Mouse (Mus musculus): ENCODE results near the gene Usp5. TPM values are rescaled to one million over a fixed set of nuclear protein-coding genes. Genes with fewer than 3 reads are reported as not detected.
A peak's percentile ranks its signal among the peaks of the same experiment; 100 is the strongest.

Gene Usp5
- polyA plus RNA-seq, 1 experiment from 2014 or later = 143 TPM

DNA sequence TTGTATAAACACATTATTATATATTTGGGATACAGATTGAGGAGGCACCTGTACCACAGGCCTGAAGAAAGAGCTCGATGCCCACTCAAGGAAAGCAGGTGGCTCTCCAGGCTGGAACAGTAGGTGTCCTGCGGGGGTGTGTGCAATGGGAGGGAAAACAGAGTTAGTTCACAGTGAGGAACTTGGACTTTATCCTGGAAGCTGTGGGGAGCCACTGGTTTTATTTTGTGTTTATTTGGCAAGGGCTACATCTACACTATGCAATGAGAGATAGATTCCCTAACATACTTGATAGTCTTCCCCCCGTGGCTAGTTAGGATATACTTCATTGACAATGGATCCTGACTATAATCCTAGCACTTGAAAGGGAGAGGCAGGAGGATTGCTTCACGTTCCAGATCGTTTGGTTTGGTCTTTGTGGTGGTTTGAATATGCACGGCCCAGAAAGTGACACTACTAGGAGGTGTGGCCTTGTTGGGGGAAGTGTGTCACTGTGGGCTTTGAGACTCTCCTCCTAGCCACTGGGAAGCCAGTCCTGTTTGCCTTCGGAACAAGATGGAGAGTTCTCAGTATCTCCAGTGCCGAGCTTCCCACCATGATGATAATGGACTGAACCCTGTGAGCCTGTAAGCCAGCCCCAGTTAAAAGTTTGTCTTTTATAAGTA is 42.4 kb downstream of the Usp5 start:
- H3K9ac ChIP-seq (ENCODE audit: low read length) = no peak overlapping the region
- H3K4me1 ChIP-seq (ENCODE audit: control insufficient read depth, insufficient read depth, low read length) = no peaks in the 10 kb centered on the region
- no peak overlapping the region for H3K4me2 ChIP-seq
- no peaks in the 10 kb centered on the region for H3K9me3 ChIP-seq (ENCODE audit: control insufficient read depth, low read length)
- no peaks in the 10 kb centered on the region for H3K27me3 ChIP-seq (ENCODE audit: control insufficient read depth, insufficient read depth, low read length)
- 58% methylated on average over 8 of the region's 8 CpGs for WGBS
- H3K36me3 ChIP-seq (ENCODE audit: control insufficient read depth, insufficient read depth, low read length) = no peaks in the 10 kb centered on the region
- no peak for DNase-seq (ENCODE audit: low spot score, missing footprints)
- no peak for ATAC-seq (ENCODE audit: low FRiP score)
- no peak overlapping the region for H3K4me3 ChIP-seq (ENCODE audit: low read depth, low read length)
- H3K27ac ChIP-seq (ENCODE audit: low read depth, low read length) = no peak overlapping the region

DNA sequence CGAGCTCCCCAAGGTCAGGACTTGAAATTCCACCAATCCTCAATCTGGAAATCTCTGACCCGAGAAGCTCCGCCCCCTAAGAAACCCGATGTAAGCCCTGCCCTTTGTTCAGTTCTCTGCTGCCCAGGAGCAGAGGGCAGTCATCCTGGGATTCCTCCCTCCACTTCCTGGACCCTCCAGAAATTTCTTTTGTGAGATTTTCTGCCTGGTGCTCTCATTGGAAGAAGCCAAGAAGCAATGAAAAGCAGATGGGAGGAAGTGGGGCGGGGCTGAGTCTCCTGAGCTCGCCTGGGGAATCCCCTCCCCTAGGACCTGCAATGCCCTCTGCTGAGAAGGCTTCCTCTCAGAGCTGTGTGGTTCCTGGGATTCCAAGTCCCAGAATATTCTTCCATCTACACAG is 46.8 kb downstream of the Usp5 start:
- peaks cover 9% of the 10 kb centered on the region; the same call in 1 of the 2 replicates for H3K4me1 ChIP-seq (ENCODE audit: control insufficient read depth, insufficient read depth, low read length)
- 24% methylated on average over 6 of the region's 6 CpGs for WGBS
- H3K9me3 ChIP-seq (ENCODE audit: control insufficient read depth, low read length) = no peaks in the 10 kb centered on the region
- H3K27me3 ChIP-seq (ENCODE audit: control insufficient read depth, insufficient read depth, low read length) = no peaks in the 10 kb centered on the region
- no peak overlapping the region for H3K27ac ChIP-seq (ENCODE audit: low read depth, low read length)
- ATAC-seq (ENCODE audit: low FRiP score) (no peak), DNase-seq (ENCODE audit: low spot score, missing footprints) (peak; percentile 87)
- no peak overlapping the region for H3K4me3 ChIP-seq (ENCODE audit: low read depth, low read length)
- no peaks in the 10 kb centered on the region for H3K36me3 ChIP-seq (ENCODE audit: control insufficient read depth, insufficient read depth, low read length)
- H3K9ac ChIP-seq (ENCODE audit: low read length) = no peak overlapping the region
- no peak overlapping the region for H3K4me2 ChIP-seq

DNA sequence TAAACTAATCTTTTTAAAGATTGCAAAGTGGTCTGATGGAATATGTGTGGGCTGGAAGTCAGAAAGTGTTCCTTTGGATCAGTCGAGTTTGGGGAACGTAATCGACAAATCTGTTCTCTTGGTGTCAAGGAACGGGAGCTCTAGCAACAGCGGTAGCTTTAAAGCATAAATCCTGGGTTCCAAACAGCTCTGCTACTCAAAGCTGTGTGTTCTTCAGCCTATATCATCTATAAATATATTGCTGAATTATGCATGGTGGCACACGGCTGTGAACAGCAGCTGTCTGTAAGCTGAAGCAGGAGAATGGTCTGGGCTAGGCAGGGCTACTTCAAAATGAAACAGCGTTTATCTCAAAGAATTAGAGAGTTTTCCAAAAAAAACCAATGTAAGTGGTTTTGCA is 48.4 kb downstream of the Usp5 start:
- 91% methylated on average over 7 of the region's 7 CpGs for WGBS
- Histone ChIP-seq H3K36me3 (ENCODE audit: control insufficient read depth, insufficient read depth, low read length) (no peaks in the 10 kb centered on the region), H3K27ac (ENCODE audit: low read depth, low read length) (no peak overlapping the region), H3K4me2 (no peak overlapping the region), H3K4me3 (ENCODE audit: low read depth, low read length) (no peak overlapping the region), H3K27me3 (ENCODE audit: control insufficient read depth, insufficient read depth, low read length) (no peaks in the 10 kb centered on the region), H3K9ac (ENCODE audit: low read length) (no peak overlapping the region), H3K4me1 (ENCODE audit: control insufficient read depth, insufficient read depth, low read length) (peaks cover 9% of the 10 kb centered on the region; the same call in 1 of the 2 replicates), H3K9me3 (ENCODE audit: control insufficient read depth, low read length) (no peaks in the 10 kb centered on the region)
- DNase-seq (ENCODE audit: low spot score, missing footprints) = peak; percentile 61
- ATAC-seq (ENCODE audit: low FRiP score) = no peak

DNA sequence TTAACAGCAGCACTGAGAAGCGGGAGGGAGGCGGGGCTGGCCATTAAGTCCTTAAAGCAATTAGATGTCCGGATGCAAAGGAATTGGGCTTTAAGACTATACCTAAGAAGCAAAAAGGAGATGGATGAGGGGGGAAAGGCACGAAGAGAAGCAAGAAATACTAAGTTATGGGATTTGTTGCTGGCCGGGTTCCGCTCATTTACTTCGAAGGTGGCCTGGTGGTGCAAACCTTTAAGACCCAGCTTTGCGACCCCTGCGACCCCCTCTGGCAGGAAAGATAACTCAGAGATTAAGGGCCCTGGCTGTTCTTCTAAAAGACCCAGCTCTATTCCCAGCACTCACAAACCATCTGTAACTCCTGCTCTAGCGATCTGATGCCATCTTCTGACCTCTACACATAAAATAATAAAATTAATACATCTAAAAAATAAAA is 49.3 kb downstream of the Usp5 start:
- no peaks in the 10 kb centered on the region for H3K9me3 ChIP-seq (ENCODE audit: control insufficient read depth, low read length)
- DNase-seq (ENCODE audit: low spot score, missing footprints) (peak; percentile 96), ATAC-seq (ENCODE audit: low FRiP score) (peak; percentile 32; the same call in 1 of the 2 replicates)
- no peaks in the 10 kb centered on the region for H3K36me3 ChIP-seq (ENCODE audit: control insufficient read depth, insufficient read depth, low read length)
- no peak overlapping the region for H3K27ac ChIP-seq (ENCODE audit: low read depth, low read length)
- peak overlapping the region; percentile 51 for H3K4me2 ChIP-seq
- H3K27me3 ChIP-seq (ENCODE audit: control insufficient read depth, insufficient read depth, low read length) = no peaks in the 10 kb centered on the region
- peaks cover 9% of the 10 kb centered on the region; the same call in 1 of the 2 replicates for H3K4me1 ChIP-seq (ENCODE audit: control insufficient read depth, insufficient read depth, low read length)
- WGBS = 3% methylated on average over 10 of the region's 10 CpGs
- H3K9ac ChIP-seq (ENCODE audit: low read length) = peak overlapping the region; percentile 35; the same call in 1 of the 2 replicates
- peak overlapping the region; percentile 27 for H3K4me3 ChIP-seq (ENCODE audit: low read depth, low read length)

DNA sequence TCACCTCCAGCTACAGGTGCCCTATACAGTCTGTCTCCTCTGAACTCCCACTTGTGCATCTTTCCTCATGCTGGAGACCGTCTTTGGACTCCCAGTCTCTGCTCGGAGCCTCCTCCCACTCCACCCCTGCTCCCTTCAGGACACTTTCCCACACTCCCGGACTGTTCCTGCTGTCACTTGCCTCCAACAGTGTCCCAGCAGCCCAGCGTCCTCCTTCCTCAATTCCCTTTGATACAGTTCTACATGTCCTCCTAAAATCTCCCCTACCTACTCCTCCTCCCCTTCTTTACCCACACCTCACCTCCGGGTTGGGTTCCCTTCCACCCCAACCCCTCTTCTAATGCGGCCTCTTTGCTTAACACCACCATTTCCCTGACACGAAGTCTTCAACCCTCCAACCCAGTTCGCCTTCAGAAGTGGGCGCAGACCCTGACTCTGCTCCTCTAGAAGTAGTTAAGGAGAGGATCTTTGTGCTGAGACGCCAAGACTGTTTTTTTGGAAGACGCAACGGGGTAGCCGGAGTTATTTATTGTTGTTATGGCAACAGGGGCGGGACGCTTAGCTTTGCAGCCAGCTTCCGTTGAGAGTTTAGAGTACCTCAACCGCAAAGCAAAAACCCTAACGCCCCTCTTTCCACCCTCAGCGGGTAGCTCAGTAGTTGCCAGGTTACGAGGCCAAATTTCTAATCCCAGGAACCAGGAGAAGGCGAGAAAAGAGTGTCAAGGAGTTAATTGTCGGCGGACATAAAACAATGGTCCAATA is 49.9 kb downstream of the Usp5 start, which contains the start of gene Lrrc23:
Lrrc23 (minus strand) TSS at position 506 of the 762 bp plus-strand sequence.
- 3% methylated on average over 23 of the region's 23 CpGs for WGBS
- Histone ChIP-seq H3K9ac (ENCODE audit: low read length) (peak within 1 kb of the TSS; percentile 35), H3K27ac (ENCODE audit: low read depth, low read length) (no peak within 1 kb of the TSS), H3K9me3 (ENCODE audit: control insufficient read depth, low read length) (no peaks in the 10 kb centered on the region), H3K4me3 (ENCODE audit: low read depth, low read length) (peak within 1 kb of the TSS; percentile 27), H3K4me2 (peak within 1 kb of the TSS; percentile 51), H3K4me1 (ENCODE audit: control insufficient read depth, insufficient read depth, low read length) (peaks cover 9% of the 10 kb centered on the region; the same call in 1 of the 2 replicates), H3K27me3 (ENCODE audit: control insufficient read depth, insufficient read depth, low read length) (no peaks in the 10 kb centered on the region), H3K36me3 (ENCODE audit: control insufficient read depth, insufficient read depth, low read length) (no peaks in the 10 kb centered on the region)
- peak; percentile 65 for ATAC-seq (ENCODE audit: low FRiP score)
- DNase-seq (ENCODE audit: low spot score, missing footprints) = peak; percentile 97

DNA sequence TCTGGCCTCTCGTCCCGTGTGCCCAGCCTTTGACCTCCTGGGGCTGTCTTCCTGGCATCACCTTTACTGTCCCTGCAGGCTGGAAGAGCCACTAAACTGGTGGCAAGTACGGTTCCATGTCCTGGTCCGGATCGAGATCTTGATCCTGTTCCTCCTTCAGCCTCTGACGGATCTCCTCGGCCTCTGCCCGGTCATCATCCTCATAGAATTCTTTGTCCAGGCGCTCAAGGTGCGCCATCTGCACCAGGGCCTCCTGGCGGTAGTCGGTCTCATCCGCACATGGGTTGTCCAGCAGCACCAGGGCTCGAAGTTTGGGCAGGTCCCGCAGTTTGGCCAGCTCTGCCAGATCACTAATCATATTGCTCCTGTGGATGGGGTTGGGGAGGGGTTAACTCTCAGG is 58.8 kb downstream of the Usp5 start:
- H3K27ac ChIP-seq (ENCODE audit: low read depth, low read length) = no peak overlapping the region
- no peak overlapping the region for H3K9ac ChIP-seq (ENCODE audit: low read length)
- DNase-seq (ENCODE audit: low spot score, missing footprints) (no peak), ATAC-seq (ENCODE audit: low FRiP score) (no peak)
- no peaks in the 10 kb centered on the region for H3K36me3 ChIP-seq (ENCODE audit: control insufficient read depth, insufficient read depth, low read length)
- H3K4me2 ChIP-seq = no peak overlapping the region
- peaks cover 16% of the 10 kb centered on the region for H3K4me1 ChIP-seq (ENCODE audit: control insufficient read depth, insufficient read depth, low read length)
- H3K4me3 ChIP-seq (ENCODE audit: low read depth, low read length) = no peak overlapping the region
- 88% methylated on average over 15 of the region's 15 CpGs for WGBS
- H3K27me3 ChIP-seq (ENCODE audit: control insufficient read depth, insufficient read depth, low read length) = peaks cover 10% of the 10 kb centered on the region; the same call in 1 of the 2 replicates
- no peaks in the 10 kb centered on the region for H3K9me3 ChIP-seq (ENCODE audit: control insufficient read depth, low read length)

DNA sequence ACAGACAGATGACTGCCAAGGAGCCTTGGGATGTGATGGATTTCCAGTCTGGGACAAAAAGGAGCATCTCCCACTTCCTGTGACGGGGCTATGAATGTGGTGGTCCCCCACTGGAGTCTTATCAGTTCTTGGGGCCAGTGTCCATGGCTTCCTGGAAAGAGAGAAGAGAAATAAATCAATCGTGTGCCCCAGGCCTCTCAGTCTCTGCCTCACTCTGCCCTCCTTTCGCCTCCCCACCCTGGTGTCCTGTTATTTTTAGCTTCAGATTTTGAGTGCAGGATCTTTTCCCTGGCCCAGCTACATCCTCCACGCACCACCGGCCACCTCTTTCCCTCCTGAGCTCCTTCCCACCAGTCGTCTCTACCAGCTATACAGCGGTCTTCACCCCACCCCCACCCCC is 59.3 kb downstream of the Usp5 start:
- H3K9me3 ChIP-seq (ENCODE audit: control insufficient read depth, low read length) = no peaks in the 10 kb centered on the region
- DNase-seq (ENCODE audit: low spot score, missing footprints) (no peak), ATAC-seq (ENCODE audit: low FRiP score) (no peak)
- 57% methylated on average over 7 of the region's 7 CpGs for WGBS
- no peak overlapping the region for H3K27ac ChIP-seq (ENCODE audit: low read depth, low read length)
- H3K36me3 ChIP-seq (ENCODE audit: control insufficient read depth, insufficient read depth, low read length) = no peaks in the 10 kb centered on the region
- peaks cover 16% of the 10 kb centered on the region for H3K4me1 ChIP-seq (ENCODE audit: control insufficient read depth, insufficient read depth, low read length)
- peak overlapping the region; percentile 58 for H3K9ac ChIP-seq (ENCODE audit: low read length)
- peaks cover 10% of the 10 kb centered on the region; the same call in 1 of the 2 replicates for H3K27me3 ChIP-seq (ENCODE audit: control insufficient read depth, insufficient read depth, low read length)
- H3K4me3 ChIP-seq (ENCODE audit: low read depth, low read length) = peak overlapping the region; percentile 45; the same call in 1 of the 2 replicates
- H3K4me2 ChIP-seq = peak overlapping the region; percentile 85

DNA sequence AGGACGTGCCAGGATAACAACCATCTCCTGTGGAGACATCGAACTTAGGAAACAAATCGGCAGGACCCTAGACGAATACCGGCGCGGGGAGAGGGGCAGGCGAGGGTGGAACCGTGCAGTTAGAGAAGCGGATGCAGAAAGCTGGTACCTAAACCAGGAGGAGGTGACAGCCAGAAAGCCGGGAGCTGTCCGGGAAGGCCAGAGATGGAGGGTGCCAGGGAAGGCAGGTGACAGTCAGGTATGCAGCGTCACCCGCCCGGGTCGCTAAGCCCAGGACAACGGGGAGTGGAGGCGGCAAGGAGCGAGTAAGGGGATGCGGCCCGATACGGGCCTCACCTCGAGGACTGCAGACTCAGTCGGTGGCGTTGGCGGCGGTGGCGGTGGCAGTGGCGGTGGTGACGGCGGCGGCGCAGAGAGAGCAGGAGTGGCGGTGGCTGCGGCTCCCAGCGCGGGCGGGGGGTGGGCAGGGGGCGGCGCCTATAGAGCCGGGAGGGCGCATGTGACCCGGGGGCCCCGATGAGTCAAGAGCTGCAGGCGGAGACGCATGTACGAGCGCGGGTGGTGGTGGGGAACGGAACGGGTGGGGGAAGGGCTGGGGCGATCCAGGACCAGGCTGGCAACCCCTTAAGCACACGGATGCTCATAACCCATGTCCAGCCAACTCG is 60.1 kb downstream of the Usp5 start, which contains the start of gene Eno2:
Eno2 (minus strand) TSS at position 573 of the 665 bp plus-strand sequence.
- peak within 1 kb of the TSS; percentile 45 for H3K4me3 ChIP-seq (ENCODE audit: low read depth, low read length)
- no peak within 1 kb of the TSS for H3K27ac ChIP-seq (ENCODE audit: low read depth, low read length)
- no peaks in the 10 kb centered on the region for H3K9me3 ChIP-seq (ENCODE audit: control insufficient read depth, low read length)
- ATAC-seq (ENCODE audit: low FRiP score) (peak; percentile 84), DNase-seq (ENCODE audit: low spot score, missing footprints) (peak; percentile 92)
- no peaks in the 10 kb centered on the region for H3K36me3 ChIP-seq (ENCODE audit: control insufficient read depth, insufficient read depth, low read length)
- peaks cover 16% of the 10 kb centered on the region for H3K4me1 ChIP-seq (ENCODE audit: control insufficient read depth, insufficient read depth, low read length)
- H3K27me3 ChIP-seq (ENCODE audit: control insufficient read depth, insufficient read depth, low read length) = peaks cover 10% of the 10 kb centered on the region; the same call in 1 of the 2 replicates
- WGBS = under 1% methylated on average over 53 of the region's 54 CpGs
- peak within 1 kb of the TSS; percentile 58 for H3K9ac ChIP-seq (ENCODE audit: low read length)
- peak within 1 kb of the TSS; percentile 85 for H3K4me2 ChIP-seq

All from midbrain, embryonic 11.5 days (tissue).